Mouse (Mus musculus): ENCODE measurements around the gene Gm12355.

GRCm38 (mm10) chr11:98645946-98646345 is 20.5 kb upstream of the Gm12355 start:
- TF ChIP-seq CTCF (IDR thresholded peaks at IDR 0.05; ENCODE audit: low read depth) = no peak
- TF ChIP-seq EP300 (IDR thresholded peaks at IDR 0.05; ENCODE audit: low read depth) = no peak

Measured in heart, postnatal 0 days (tissue).